Mouse (Mus musculus) liver, postnatal 0 days (tissue): ENCODE data around the gene Cxcr5. TPM values are rescaled to one million over a fixed set of nuclear protein-coding genes. Genes with fewer than 3 reads are reported as not detected.

Experiments used
- ATAC-seq: fragments of 200-750 bp; cut with Nextera tagmentation; 2 replicates; pipeline ENCODE4 v1.8.0; 2017; ENCODE audit warnings: mild to moderate bottlenecking, moderate library complexity
- DNase-seq: peaks from one replicate; pipeline ENCODE4 v3.0.0-alpha.2; 2016
- H3K27ac ChIP-seq: fragments of 300-500 bp; sonication (generic); 2 replicates; pipeline ENCODE4 v1.5.1; 2014; ENCODE audit warnings: antibody characterized with exemption, moderate library complexity, mild to moderate bottlenecking, low read depth
- H3K27me3 ChIP-seq: fragments of 300-500 bp; sonication (generic); 2 replicates; pipeline ENCODE4 v1.6.1; 2014; ENCODE audit warnings: low read length, control low read depth, mixed read lengths; ENCODE audit not compliant: insufficient read depth
- H3K36me3 ChIP-seq: fragments of 300-500 bp; sonication (generic); replicated peaks from 2 replicates; pipeline ENCODE4 v1.6.1; 2014; ENCODE audit warnings: mild to moderate bottlenecking, control low read depth, low read length, moderate library complexity, mixed read lengths; ENCODE audit not compliant: insufficient read depth
- H3K4me1 ChIP-seq: fragments of 300-500 bp; sonication (generic); 2 replicates; pipeline ENCODE4 v1.6.1; 2014; ENCODE audit warnings: antibody characterized with exemption, mild to moderate bottlenecking, control low read depth; ENCODE audit not compliant: insufficient read depth
- H3K4me2 ChIP-seq: fragments of 300-500 bp; sonication (generic); 2 replicates; pipeline ENCODE4 v1.6.1; 2014; ENCODE audit warnings: low read depth, mild to moderate bottlenecking, low read length, moderate library complexity, mixed read lengths
- H3K4me3 ChIP-seq: fragments of 300-500 bp; sonication (generic); 2 replicates; pipeline ENCODE4 v1.5.1; 2014; ENCODE audit warnings: low read depth, low read length
- H3K9ac ChIP-seq: fragments of 300-500 bp; sonication (generic); replicated peaks from 2 replicates; pipeline ENCODE4 v1.6.1; 2014; ENCODE audit warnings: mild to moderate bottlenecking, moderate library complexity
- H3K9me3 ChIP-seq: fragments of 300-500 bp; sonication (generic); 2 replicates; pipeline ENCODE4 v1.6.1; 2016; ENCODE audit warnings: mild to moderate bottlenecking, control low read depth, low read length, mixed read lengths
- CTCF ChIP-seq: sonication (generic); IDR thresholded peaks from 2 replicates; pipeline ENCODE4 v1.5.1; 2016; ENCODE audit warnings: antibody characterized with exemption, low read depth
- EP300 ChIP-seq: IDR thresholded peaks from 2 replicates; pipeline ENCODE4 v1.6.1; 2016; ENCODE audit warnings: antibody characterized with exemption, low read depth, mild to moderate bottlenecking
- WGBS: fragments of 180-500 bp; shearing (Covaris S2); extraction: QIAGEN DNeasy Blood & Tissue Kit; methylation state at CpG from one replicate; pipeline ENCODE4 v1.1.7; 2014; ENCODE audit not compliant: insufficient replicate concordance; 5-methylcytosine and 5-hydroxymethylcytosine counted together
- polyA plus RNA-seq: library from polyadenylated mRNA; unstranded; fragments of >200 nt; fragmentation: Nextera tagmentation; extraction: Ambion mirVana; gene quantifications from 2 replicates; pipeline ENCODE4 v1.2.1, GENCODE M21; 2015

Cxcr5 gene
- polyA plus RNA-seq, 1 experiment from 2014 or later = 0.55 TPM

GRCm38 (mm10) chr9:44524235-44524826, 37.3 kb downstream of the Cxcr5 start:
- Histone ChIP-seq H3K4me2 (no peak overlapping the region), H3K4me3 (no peak overlapping the region), H3K36me3 (no peaks in the 10 kb centered on the region), H3K27ac (no peak overlapping the region), H3K9me3 (no peaks in the 10 kb centered on the region), H3K9ac (no peak overlapping the region), H3K4me1 (0 out of 2 replicates have a peak, but pooled peaks cover 4% of the 10 kb centered on the region), H3K27me3 (no peaks in the 10 kb centered on the region)
- 67% methylated on average over 5 of the region's 5 CpGs for WGBS
- no peak for ATAC-seq
- TF ChIP-seq CTCF (no peak), EP300 (no peak)
- DNase-seq = no peak

- no peaks in the 10 kb centered on the region for H3K27me3 ChIP-seq
- no peak overlapping the region for H3K4me3 ChIP-seq
- 0 out of 2 replicates have a peak, but pooled peaks cover 4% of the 10 kb centered on the region for H3K4me1 ChIP-seq
- H3K36me3 ChIP-seq = no peaks in the 10 kb centered on the region
- DNase-seq = no peak
- no peaks in the 10 kb centered on the region for H3K9me3 ChIP-seq
- H3K27ac ChIP-seq = no peak overlapping the region
- no peak for ATAC-seq
- no peak overlapping the region for H3K9ac ChIP-seq
- WGBS = 65% methylated on average over 5 of the region's 5 CpGs
- no peak for TF ChIP-seq EP300
- TF ChIP-seq CTCF = no peak
- H3K4me2 ChIP-seq = no peak overlapping the region
These were observed 38.0 kb downstream of the Cxcr5 start for GRCm38 (mm10) chr9:44523686-44524085.

GRCm38 (mm10) chr9:44521927-44522326, 39.8 kb downstream of the Cxcr5 start:
- Histone ChIP-seq H3K9ac (no peak overlapping the region), H3K36me3 (no peaks in the 10 kb centered on the region), H3K4me3 (no peak overlapping the region), H3K27me3 (no peaks in the 10 kb centered on the region), H3K9me3 (no peaks in the 10 kb centered on the region), H3K27ac (no peak overlapping the region), H3K4me2 (no peak overlapping the region), H3K4me1 (0 out of 2 replicates have a peak, but pooled peaks cover 4% of the 10 kb centered on the region)
- ATAC-seq = no peak
- no peak for TF ChIP-seq EP300
- TF ChIP-seq CTCF = no peak
- 34% methylated on average over 10 of the region's 10 CpGs for WGBS
- DNase-seq = no peak

- WGBS = 78% methylated on average over 7 of the region's 7 CpGs
- Histone ChIP-seq H3K4me3 (no peak overlapping the region), H3K9me3 (no peaks in the 10 kb centered on the region), H3K36me3 (no peaks in the 10 kb centered on the region), H3K27me3 (no peaks in the 10 kb centered on the region), H3K4me2 (no peak overlapping the region), H3K27ac (no peak overlapping the region), H3K4me1 (peaks cover 21% of the 10 kb centered on the region), H3K9ac (no peak overlapping the region)
- ATAC-seq = no peak
- DNase-seq = no peak
- TF ChIP-seq EP300 (no peak), CTCF (no peak)
These were observed 43.6 kb downstream of the Cxcr5 start for GRCm38 (mm10) chr9:44518068-44518467.

GRCm38 (mm10) chr9:44517368-44517767, 44.3 kb downstream of the Cxcr5 start:
- Histone ChIP-seq H3K27me3 (no peaks in the 10 kb centered on the region), H3K4me1 (peaks cover 28% of the 10 kb centered on the region), H3K9ac (no peak overlapping the region), H3K4me3 (no peak overlapping the region), H3K27ac (no peak overlapping the region), H3K36me3 (no peaks in the 10 kb centered on the region), H3K4me2 (no peak overlapping the region), H3K9me3 (no peaks in the 10 kb centered on the region)
- DNase-seq = no peak
- no peak for TF ChIP-seq CTCF
- no peak for TF ChIP-seq EP300
- 50% methylated on average over 4 of the region's 4 CpGs for WGBS
- no peak for ATAC-seq

- Histone ChIP-seq H3K9ac (no peak overlapping the region), H3K4me1 (peaks cover 37% of the 10 kb centered on the region), H3K4me2 (no peak overlapping the region), H3K27ac (peak overlapping the region; percentile 72), H3K27me3 (no peaks in the 10 kb centered on the region), H3K9me3 (no peaks in the 10 kb centered on the region), H3K36me3 (no peaks in the 10 kb centered on the region), H3K4me3 (no peak overlapping the region)
- DNase-seq (no peak), ATAC-seq (no peak)
- 74% methylated on average over 5 of the region's 5 CpGs for WGBS
- TF ChIP-seq CTCF = no peak
- TF ChIP-seq EP300 = no peak
These were observed 45.8 kb downstream of the Cxcr5 start for GRCm38 (mm10) chr9:44515891-44516290.
